Mouse (Mus musculus) layer of hippocampus, postnatal 25 days (tissue): ENCODE results near the gene Dock9. TPM values are rescaled to one million over a fixed set of nuclear protein-coding genes. Genes with fewer than 3 reads are reported as not detected.

Experiments used
- DNase-seq, 2 experiments: peaks; one replicate each; pipeline ENCODE4 v3.0.0; 2022; ENCODE audit warnings: mixed read lengths in 2 of 2, low spot score in 1 of 2; ENCODE audit errors: extremely low spot score in 1 of 2
- total RNA-seq, 2 experiments: library from RNA; stranded (reverse); gene quantifications; 2 replicates each; pipeline ENCODE4 v1.2.3; 2021

Gene Dock9
- total RNA-seq, 2 experiments from 2014 or later: 195 to 220 TPM

GRCm38 (mm10) chr14:121793639-121794038 lies 4.0 kb downstream of the Dock9 start:
- no peak for DNase-seq

DNA sequence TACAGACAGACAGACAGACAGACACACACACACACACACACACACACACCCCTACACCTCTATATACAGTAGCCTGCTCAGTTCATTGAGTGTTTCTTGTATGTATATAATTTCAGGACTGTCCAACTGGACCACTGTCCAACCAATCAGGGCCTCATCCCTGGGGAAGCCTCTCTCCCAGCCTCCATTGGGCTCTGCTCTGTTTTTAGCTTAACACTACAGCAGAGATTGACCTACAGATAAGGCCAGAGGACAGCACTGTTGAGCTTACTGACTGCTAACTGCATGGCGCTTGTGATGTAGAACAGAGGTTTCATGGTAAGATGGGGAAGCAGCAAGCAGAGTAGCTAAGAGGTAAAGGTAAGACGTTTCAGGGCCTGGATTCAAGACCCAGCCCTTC lies 5.7 kb downstream of the Dock9 start:
- DNase-seq: no peak

DNA sequence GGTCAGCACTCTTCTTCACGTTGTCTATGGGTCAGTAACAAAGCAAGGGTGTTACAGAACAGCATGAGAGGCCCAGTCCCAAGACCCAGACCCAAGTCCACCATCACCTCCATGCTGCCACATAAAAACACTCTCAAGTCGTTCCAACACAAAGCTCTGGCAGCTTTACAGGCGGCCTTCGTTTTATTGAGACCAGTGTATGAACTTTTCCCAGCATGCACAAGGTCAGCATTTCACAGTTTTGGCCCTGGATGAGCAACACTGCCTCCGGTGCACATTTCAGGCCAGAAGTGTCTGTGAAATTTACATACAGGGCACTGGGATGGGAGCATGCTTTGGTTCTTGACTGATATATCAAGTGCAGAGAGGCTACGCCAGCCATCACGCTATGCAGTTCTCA lies 6.5 kb downstream of the Dock9 start:
- DNase-seq: no peak

- DNase-seq: no peak
These were observed 8.4 kb downstream of the Dock9 start for GRCm38 (mm10) chr14:121789273-121789672.

DNA sequence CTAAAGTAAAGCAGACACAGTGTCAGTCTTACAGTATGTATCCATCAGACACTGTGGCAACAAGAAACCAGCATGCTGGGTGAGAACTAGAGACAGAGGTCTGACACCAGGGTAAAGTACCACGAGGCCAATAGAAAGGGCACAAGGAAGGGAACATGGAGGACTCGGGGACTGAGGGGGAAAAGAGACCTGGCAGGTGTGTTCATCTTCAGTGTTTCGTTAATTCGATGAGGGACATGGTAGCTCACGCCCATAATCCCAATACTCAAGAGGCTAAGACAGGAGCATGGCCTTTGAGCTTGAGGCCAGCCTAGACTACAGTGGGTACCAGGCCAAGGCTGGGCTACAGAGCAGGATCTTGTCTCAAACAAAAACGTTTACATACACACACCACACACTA lies 9.2 kb downstream of the Dock9 start:
- DNase-seq: no peak

GRCm38 (mm10) chr14:121787430-121787829 lies 10.2 kb downstream of the Dock9 start:
- no peak for DNase-seq

GRCm38 (mm10) chr14:121786900-121787299 lies 10.7 kb downstream of the Dock9 start:
- DNase-seq: no peak

- no peak for DNase-seq
These were observed 12.2 kb downstream of the Dock9 start for GRCm38 (mm10) chr14:121785394-121785793.

- DNase-seq: no peak
These were observed 16.6 kb downstream of the Dock9 start for GRCm38 (mm10) chr14:121780942-121781531.

DNA sequence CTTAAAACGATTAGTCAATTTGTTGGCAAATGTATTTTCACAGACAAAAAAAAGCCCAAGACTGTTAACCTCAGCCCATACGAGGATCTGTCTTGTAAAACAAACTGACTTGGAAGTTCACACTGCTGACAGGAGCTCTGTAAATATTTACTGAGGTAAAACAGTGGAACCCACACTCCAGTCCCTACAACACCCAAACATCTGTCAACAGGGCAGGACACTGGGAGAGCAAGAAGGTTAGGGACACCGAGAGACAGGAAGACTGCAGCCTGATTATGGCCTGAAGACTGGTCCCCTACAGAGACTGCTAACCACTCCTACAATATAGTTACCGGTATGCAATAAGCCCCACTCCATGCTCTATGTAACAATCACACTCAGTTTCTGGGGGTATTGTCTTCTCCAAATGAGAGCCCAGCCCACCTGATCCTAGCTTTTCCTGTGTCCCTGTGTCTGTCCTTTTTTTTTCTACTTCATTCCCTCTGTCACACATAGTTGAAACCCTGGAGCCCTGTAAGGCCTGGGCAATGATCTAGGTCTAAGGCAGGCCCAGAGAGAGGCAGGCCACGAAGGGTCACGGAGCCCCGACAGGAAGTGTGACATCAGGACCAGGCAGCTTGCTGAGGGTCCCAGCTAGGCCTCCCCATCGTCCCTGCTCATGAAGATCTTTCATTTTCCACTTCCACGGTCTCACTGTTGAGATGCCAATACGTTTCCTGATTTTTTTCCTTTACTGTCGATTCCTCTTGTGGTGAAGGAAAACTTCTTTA lies 17.3 kb downstream of the Dock9 start:
- DNase-seq: no peak

- no peak for DNase-seq
These were observed 18.0 kb downstream of the Dock9 start for GRCm38 (mm10) chr14:121779620-121780019.

- DNase-seq: no peak
These were observed 20.3 kb downstream of the Dock9 start for GRCm38 (mm10) chr14:121777279-121777831.

- DNase-seq: no peak
These were observed 20.9 kb downstream of the Dock9 start for GRCm38 (mm10) chr14:121776749-121777148.

DNA sequence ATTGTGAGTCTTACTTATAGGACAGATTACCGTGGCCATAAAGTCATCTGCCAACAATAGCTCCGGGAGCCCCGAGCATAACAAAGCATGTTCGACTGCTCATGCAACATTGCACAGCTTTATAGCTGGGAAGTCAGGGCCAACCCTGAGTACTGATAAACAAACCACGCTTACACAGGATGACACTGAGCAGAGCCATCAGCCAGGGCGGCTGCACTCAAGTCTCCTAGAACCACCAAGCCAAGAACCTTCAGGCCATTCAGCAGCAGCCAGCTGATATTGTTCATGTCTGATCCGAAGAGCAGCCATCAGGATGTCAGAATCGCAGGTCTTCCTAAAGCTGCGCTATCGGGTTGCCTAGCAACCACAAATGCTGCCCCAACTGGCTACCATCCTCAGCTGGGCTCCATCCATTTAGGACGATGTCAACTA lies 35.6 kb downstream of the Dock9 start:
- DNase-seq: no peak

GRCm38 (mm10) chr14:121760403-121760802 lies 37.2 kb downstream of the Dock9 start:
- no peak for DNase-seq

- DNase-seq: no peak
These were observed 43.5 kb downstream of the Dock9 start for GRCm38 (mm10) chr14:121754110-121754509.

GRCm38 (mm10) chr14:121752686-121753426 lies 44.8 kb downstream of the Dock9 start:
- no peak for DNase-seq

- DNase-seq: no peak
These were observed 48.0 kb downstream of the Dock9 start for GRCm38 (mm10) chr14:121749606-121750005.

- DNase-seq: no peak
These were observed 48.6 kb downstream of the Dock9 start for GRCm38 (mm10) chr14:121749084-121749483.

DNA sequence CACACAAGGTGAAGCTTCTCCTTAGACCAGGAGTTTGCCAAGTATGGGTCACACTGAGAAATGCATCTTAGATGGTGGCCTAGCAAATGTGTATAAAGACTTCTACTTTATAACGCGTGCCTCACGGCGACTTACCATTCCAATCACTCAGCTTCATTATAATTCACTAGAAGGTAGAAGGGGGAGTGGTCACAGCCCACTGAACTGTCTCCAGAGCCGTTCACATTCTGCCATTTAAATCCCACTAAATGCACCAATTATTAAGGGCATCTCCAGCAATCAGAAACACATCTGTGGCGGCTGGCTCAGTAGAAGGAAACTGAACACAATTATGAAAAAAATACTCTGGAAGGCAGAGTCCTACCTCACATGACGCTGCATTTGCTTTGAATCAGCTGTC lies 50.3 kb downstream of the Dock9 start:
- no peak for DNase-seq

DNA sequence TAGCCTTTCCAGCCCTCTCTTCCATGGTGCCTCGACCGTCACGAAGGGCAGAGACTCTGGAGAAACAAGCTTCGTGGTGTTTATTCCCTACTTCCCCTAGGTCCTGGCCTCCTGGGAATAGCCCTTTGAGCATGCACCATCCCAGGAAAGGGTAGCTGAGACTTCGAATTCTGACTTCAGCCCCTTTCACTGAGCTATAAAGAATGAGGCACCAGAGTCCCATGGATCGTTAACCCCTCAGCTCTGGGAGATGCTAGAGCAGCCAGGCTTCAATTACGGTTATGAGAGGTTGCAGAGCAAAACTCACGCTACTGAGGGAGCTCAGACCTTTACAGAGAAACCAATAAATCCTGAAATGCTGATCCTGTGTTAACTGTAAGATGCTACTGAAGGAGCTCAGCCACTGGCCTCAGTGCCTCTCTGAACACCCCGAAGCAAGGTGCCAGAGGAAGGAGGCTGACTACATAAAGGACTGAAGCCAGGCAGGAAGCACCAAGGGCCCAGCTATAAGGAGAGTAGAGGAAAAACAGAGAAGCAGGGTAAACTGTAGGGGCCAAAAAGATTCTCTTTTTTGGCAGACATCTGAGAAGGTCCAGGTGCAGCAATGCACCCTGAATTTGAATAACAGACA lies 53.7 kb downstream of the Dock9 start:
- DNase-seq: no peak
